Mouse (Mus musculus): ENCODE data around the gene Ina. TPM values are rescaled to one million over a fixed set of nuclear protein-coding genes. Genes with fewer than 3 reads are reported as not detected.
"Not testable (repeated sequence)": the region's sequence is repeated elsewhere in the genome, so short reads cannot be mapped to it uniquely, and the experiment has no call there.

Gene Ina
- polyA plus RNA-seq, 1 experiment from 2014 or later = 295 TPM

- WGBS = 41% methylated on average over 9 of the region's 9 CpGs
- Histone ChIP-seq H3K27me3 (replicated peaks; ENCODE audit: control insufficient read depth, insufficient read depth, low read length) (no peaks in the 10 kb centered on the region), H3K36me3 (ENCODE audit: control insufficient read depth, insufficient read depth) (no peaks in the 10 kb centered on the region), H3K4me3 (replicated peaks; ENCODE audit: low read length) (no peak overlapping the region), H3K4me1 (replicated peaks; ENCODE audit: control insufficient read depth, insufficient read depth, low read length) (peaks cover 21% of the 10 kb centered on the region), H3K9me3 (ENCODE audit: control insufficient read depth, low read length) (no peaks in the 10 kb centered on the region), H3K9ac (replicated peaks; ENCODE audit: low read depth, low read length) (0 out of 2 replicates have a peak overlapping the region, but pooled peaks have one; percentile 35), H3K27ac (ENCODE audit: low read length) (peak overlapping the region; percentile 83), H3K4me2 (ENCODE audit: low read length) (no peak overlapping the region)
- ATAC-seq = peak; percentile 43
Measured at GRCm38 (mm10) chr19:46971712-46972111, 42.8 kb upstream of the Ina start.

GRCm38 (mm10) chr19:46972159-46972558 is 42.3 kb upstream of the Ina start:
- H3K27ac ChIP-seq (ENCODE audit: low read length) = peak overlapping the region; percentile 83
- H3K9me3 ChIP-seq (ENCODE audit: control insufficient read depth, low read length) = no peaks in the 10 kb centered on the region
- H3K27me3 ChIP-seq (replicated peaks; ENCODE audit: control insufficient read depth, insufficient read depth, low read length) = no peaks in the 10 kb centered on the region
- H3K9ac ChIP-seq (replicated peaks; ENCODE audit: low read depth, low read length) = no peak overlapping the region
- no peak overlapping the region for H3K4me2 ChIP-seq (ENCODE audit: low read length)
- 87% methylated on average over 3 of the region's 3 CpGs for WGBS
- no peak for ATAC-seq
- peaks cover 21% of the 10 kb centered on the region for H3K4me1 ChIP-seq (replicated peaks; ENCODE audit: control insufficient read depth, insufficient read depth, low read length)
- no peaks in the 10 kb centered on the region for H3K36me3 ChIP-seq (ENCODE audit: control insufficient read depth, insufficient read depth)
- H3K4me3 ChIP-seq (replicated peaks; ENCODE audit: low read length) = no peak overlapping the region

GRCm38 (mm10) chr19:46975565-46975964 is 38.9 kb upstream of the Ina start:
- Histone ChIP-seq H3K4me2 (ENCODE audit: low read length) (no peak overlapping the region), H3K9me3 (ENCODE audit: control insufficient read depth, low read length) (no peaks in the 10 kb centered on the region), H3K4me1 (replicated peaks; ENCODE audit: control insufficient read depth, insufficient read depth, low read length) (peaks cover 16% of the 10 kb centered on the region), H3K27ac (ENCODE audit: low read length) (no peak overlapping the region), H3K27me3 (replicated peaks; ENCODE audit: control insufficient read depth, insufficient read depth, low read length) (no peaks in the 10 kb centered on the region), H3K36me3 (ENCODE audit: control insufficient read depth, insufficient read depth) (no peaks in the 10 kb centered on the region), H3K4me3 (replicated peaks; ENCODE audit: low read length) (no peak overlapping the region), H3K9ac (replicated peaks; ENCODE audit: low read depth, low read length) (no peak overlapping the region)
- ATAC-seq = no peak
- 84% methylated on average over 4 of the region's 4 CpGs for WGBS

DNA sequence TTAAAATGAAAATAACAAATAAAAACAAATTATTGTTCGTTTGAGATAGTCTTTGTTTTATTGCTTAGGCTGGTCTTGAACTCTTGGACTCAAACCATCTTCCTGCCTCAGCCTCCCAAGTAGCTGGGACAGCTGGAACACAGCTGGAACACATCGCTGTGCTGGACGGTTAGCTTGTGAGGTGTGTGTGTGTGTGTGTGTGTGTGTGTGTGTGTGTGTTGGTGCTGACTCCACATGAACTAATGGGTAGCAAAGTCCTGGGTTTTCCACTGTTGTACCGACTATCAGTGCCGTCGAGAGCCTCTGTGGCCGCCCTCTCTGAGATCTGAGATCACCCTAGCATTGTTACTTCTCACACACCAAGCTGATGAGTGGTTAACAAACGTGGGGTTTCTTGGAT is 38.5 kb upstream of the Ina start:
- H3K9me3 ChIP-seq (ENCODE audit: control insufficient read depth, low read length) = no peaks in the 10 kb centered on the region
- no peak overlapping the region for H3K27ac ChIP-seq (ENCODE audit: low read length)
- no peak for ATAC-seq
- H3K9ac ChIP-seq (replicated peaks; ENCODE audit: low read depth, low read length) = no peak overlapping the region
- H3K4me3 ChIP-seq (replicated peaks; ENCODE audit: low read length) = no peak overlapping the region
- no peaks in the 10 kb centered on the region for H3K36me3 ChIP-seq (ENCODE audit: control insufficient read depth, insufficient read depth)
- WGBS = 86% methylated on average over 8 of the region's 8 CpGs
- peaks cover 13% of the 10 kb centered on the region for H3K4me1 ChIP-seq (replicated peaks; ENCODE audit: control insufficient read depth, insufficient read depth, low read length)
- no peaks in the 10 kb centered on the region for H3K27me3 ChIP-seq (replicated peaks; ENCODE audit: control insufficient read depth, insufficient read depth, low read length)
- H3K4me2 ChIP-seq (ENCODE audit: low read length) = no peak overlapping the region

- H3K27ac ChIP-seq (ENCODE audit: low read length) = no peak overlapping the region
- H3K4me3 ChIP-seq (replicated peaks; ENCODE audit: low read length) = no peak overlapping the region
- WGBS = 56% methylated on average over 2 of the region's 2 CpGs
- H3K36me3 ChIP-seq (ENCODE audit: control insufficient read depth, insufficient read depth) = no peaks in the 10 kb centered on the region
- H3K4me1 ChIP-seq (replicated peaks; ENCODE audit: control insufficient read depth, insufficient read depth, low read length) = peaks cover 5% of the 10 kb centered on the region
- H3K9ac ChIP-seq (replicated peaks; ENCODE audit: low read depth, low read length) = no peak overlapping the region
- H3K27me3 ChIP-seq (replicated peaks; ENCODE audit: control insufficient read depth, insufficient read depth, low read length) = no peaks in the 10 kb centered on the region
- no peak for ATAC-seq
- no peaks in the 10 kb centered on the region for H3K9me3 ChIP-seq (ENCODE audit: control insufficient read depth, low read length)
- no peak overlapping the region for H3K4me2 ChIP-seq (ENCODE audit: low read length)
Measured at GRCm38 (mm10) chr19:46976743-46977142, 37.8 kb upstream of the Ina start.

GRCm38 (mm10) chr19:46977460-46977859 is 37.0 kb upstream of the Ina start:
- Histone ChIP-seq H3K4me3 (replicated peaks; ENCODE audit: low read length) (no peak overlapping the region), H3K4me2 (ENCODE audit: low read length) (no peak overlapping the region), H3K27ac (ENCODE audit: low read length) (no peak overlapping the region), H3K9ac (replicated peaks; ENCODE audit: low read depth, low read length) (no peak overlapping the region), H3K36me3 (ENCODE audit: control insufficient read depth, insufficient read depth) (no peaks in the 10 kb centered on the region), H3K9me3 (ENCODE audit: control insufficient read depth, low read length) (no peaks in the 10 kb centered on the region), H3K27me3 (replicated peaks; ENCODE audit: control insufficient read depth, insufficient read depth, low read length) (no peaks in the 10 kb centered on the region), H3K4me1 (replicated peaks; ENCODE audit: control insufficient read depth, insufficient read depth, low read length) (no peaks in the 10 kb centered on the region)
- no peak for ATAC-seq
- WGBS = 17% methylated on average over 6 of the region's 6 CpGs

DNA sequence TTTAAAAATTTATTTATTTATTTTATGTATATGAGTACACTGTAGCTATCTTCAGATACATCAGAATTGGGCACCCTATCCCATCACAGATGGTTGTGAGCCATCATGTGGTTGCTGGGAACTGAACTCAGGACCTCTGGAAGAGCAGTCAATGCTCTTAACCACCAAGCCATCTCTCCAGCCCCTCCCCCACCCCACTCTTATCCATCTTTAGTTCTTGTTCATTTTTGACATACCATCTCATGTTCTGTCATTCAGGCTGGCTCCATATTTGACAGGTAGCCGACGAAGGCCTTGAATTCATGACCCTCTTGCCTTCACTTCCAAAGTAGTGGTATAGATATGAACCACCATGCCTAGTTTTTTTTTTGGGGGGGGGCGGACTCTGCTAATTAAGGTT is 36.4 kb upstream of the Ina start:
- not testable (repeated sequence) for H3K27me3 ChIP-seq (replicated peaks; ENCODE audit: control insufficient read depth, insufficient read depth, low read length); H3K9me3 ChIP-seq (ENCODE audit: control insufficient read depth, low read length); H3K4me2 ChIP-seq (ENCODE audit: low read length); H3K9ac ChIP-seq (replicated peaks; ENCODE audit: low read depth, low read length); H3K4me3 ChIP-seq (replicated peaks; ENCODE audit: low read length); H3K36me3 ChIP-seq (ENCODE audit: control insufficient read depth, insufficient read depth); H3K4me1 ChIP-seq (replicated peaks; ENCODE audit: control insufficient read depth, insufficient read depth, low read length); ATAC-seq; H3K27ac ChIP-seq (ENCODE audit: low read length)
- WGBS = 95% methylated on average over 3 of the region's 3 CpGs

- Histone ChIP-seq H3K4me1 (replicated peaks; ENCODE audit: control insufficient read depth, insufficient read depth, low read length) (no peaks in the 10 kb centered on the region), H3K27ac (ENCODE audit: low read length) (no peak overlapping the region), H3K36me3 (ENCODE audit: control insufficient read depth, insufficient read depth) (no peaks in the 10 kb centered on the region), H3K9ac (replicated peaks; ENCODE audit: low read depth, low read length) (no peak overlapping the region), H3K9me3 (ENCODE audit: control insufficient read depth, low read length) (no peaks in the 10 kb centered on the region), H3K4me2 (ENCODE audit: low read length) (no peak overlapping the region), H3K4me3 (replicated peaks; ENCODE audit: low read length) (no peak overlapping the region), H3K27me3 (replicated peaks; ENCODE audit: control insufficient read depth, insufficient read depth, low read length) (no peaks in the 10 kb centered on the region)
- 88% methylated on average over 17 of the region's 17 CpGs for WGBS
- no peak for ATAC-seq
Measured at GRCm38 (mm10) chr19:46978920-46979780, 35.3 kb upstream of the Ina start.

GRCm38 (mm10) chr19:46979781-46980105 is 34.8 kb upstream of the Ina start:
- H3K4me1 ChIP-seq (replicated peaks; ENCODE audit: control insufficient read depth, insufficient read depth, low read length) = no peaks in the 10 kb centered on the region
- 72% methylated on average over 3 of the region's 3 CpGs for WGBS
- no peaks in the 10 kb centered on the region for H3K9me3 ChIP-seq (ENCODE audit: control insufficient read depth, low read length)
- H3K36me3 ChIP-seq (ENCODE audit: control insufficient read depth, insufficient read depth) = no peaks in the 10 kb centered on the region
- no peak overlapping the region for H3K4me2 ChIP-seq (ENCODE audit: low read length)
- no peak overlapping the region for H3K9ac ChIP-seq (replicated peaks; ENCODE audit: low read depth, low read length)
- H3K4me3 ChIP-seq (replicated peaks; ENCODE audit: low read length) = no peak overlapping the region
- ATAC-seq = no peak
- no peak overlapping the region for H3K27ac ChIP-seq (ENCODE audit: low read length)
- no peaks in the 10 kb centered on the region for H3K27me3 ChIP-seq (replicated peaks; ENCODE audit: control insufficient read depth, insufficient read depth, low read length)

DNA sequence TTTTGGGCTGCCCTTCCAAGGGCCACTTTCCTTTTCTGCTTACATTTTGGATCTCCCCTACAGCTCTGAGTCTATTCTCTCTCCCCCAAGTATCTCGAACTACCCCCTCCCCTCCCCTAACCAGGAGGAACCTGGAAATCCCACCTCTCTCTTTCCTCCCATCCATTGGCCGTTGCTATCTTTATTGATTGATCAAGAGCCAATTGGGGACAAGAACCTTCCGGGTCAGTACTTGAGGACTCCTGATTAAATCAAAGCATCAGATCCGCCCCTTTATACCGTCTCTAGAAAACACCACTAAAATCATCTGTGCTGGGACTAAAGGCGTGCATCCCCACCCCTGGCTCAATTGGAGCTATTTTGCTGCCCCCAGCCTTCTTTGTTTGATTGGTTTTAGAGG is 33.0 kb upstream of the Ina start:
- no peaks in the 10 kb centered on the region for H3K27me3 ChIP-seq (replicated peaks; ENCODE audit: control insufficient read depth, insufficient read depth, low read length)
- H3K9me3 ChIP-seq (ENCODE audit: control insufficient read depth, low read length) = no peaks in the 10 kb centered on the region
- WGBS = 39% methylated on average over 6 of the region's 6 CpGs
- H3K4me2 ChIP-seq (ENCODE audit: low read length) = no peak overlapping the region
- H3K36me3 ChIP-seq (ENCODE audit: control insufficient read depth, insufficient read depth) = no peaks in the 10 kb centered on the region
- no peak overlapping the region for H3K9ac ChIP-seq (replicated peaks; ENCODE audit: low read depth, low read length)
- no peak for ATAC-seq
- no peak overlapping the region for H3K4me3 ChIP-seq (replicated peaks; ENCODE audit: low read length)
- no peak overlapping the region for H3K27ac ChIP-seq (ENCODE audit: low read length)
- no peaks in the 10 kb centered on the region for H3K4me1 ChIP-seq (replicated peaks; ENCODE audit: control insufficient read depth, insufficient read depth, low read length)

Measured in forebrain, embryonic 16.5 days (tissue).